Mouse (Mus musculus) spleen, embryonic (tissue): Measurements from ENCODE around the gene Dusp2.

Experiments used
- CTCF ChIA-PET: fragments of 350-600 bp; sonication (Branson Sonifier 250); formaldehyde crosslinking; loops from one replicate; lab custom pipeline; 2022; lab: Charles Lee

The Dusp2 gene

GRCm38 (mm10) chr2:127363282-127363652, 27.3 kb downstream of the Dusp2 start:
- CTCF ChIA-PET = no interaction called here

GRCm38 (mm10) chr2:127363696-127364095, 27.7 kb downstream of the Dusp2 start:
- CTCF ChIA-PET = no interaction called here

- CTCF ChIA-PET = no interaction called here
Measured at GRCm38 (mm10) chr2:127364452-127364851, 28.5 kb downstream of the Dusp2 start.

GRCm38 (mm10) chr2:127367126-127367820, 31.3 kb downstream of the Dusp2 start:
- CTCF ChIA-PET = no interaction called here

- CTCF ChIA-PET = no interaction called here
Measured at GRCm38 (mm10) chr2:127369703-127370376, 33.9 kb downstream of the Dusp2 start.

- CTCF ChIA-PET = no interaction called here
Measured at GRCm38 (mm10) chr2:127370561-127371483, 34.9 kb downstream of the Dusp2 start.

GRCm38 (mm10) chr2:127371484-127371861, 35.5 kb downstream of the Dusp2 start:
- CTCF ChIA-PET = no interaction called here

- CTCF ChIA-PET = no interaction called here
Measured at GRCm38 (mm10) chr2:127372082-127372481, 36.1 kb downstream of the Dusp2 start.

GRCm38 (mm10) chr2:127374131-127374530, 38.2 kb downstream of the Dusp2 start:
- CTCF ChIA-PET = no interaction called here

- CTCF ChIA-PET = no interaction called here
Measured at GRCm38 (mm10) chr2:127375087-127375486, 39.1 kb downstream of the Dusp2 start.

- CTCF ChIA-PET = no interaction called here
Measured at GRCm38 (mm10) chr2:127375759-127376341, 39.9 kb downstream of the Dusp2 start.

GRCm38 (mm10) chr2:127376423-127377051, 40.6 kb downstream of the Dusp2 start:
- CTCF ChIA-PET = no interaction called here

- CTCF ChIA-PET = no interaction called here
Measured at GRCm38 (mm10) chr2:127377942-127378610, 42.1 kb downstream of the Dusp2 start.

- CTCF ChIA-PET = no interaction called here
Measured at GRCm38 (mm10) chr2:127378611-127378990, 42.6 kb downstream of the Dusp2 start.

- CTCF ChIA-PET = no interaction called here
Measured at GRCm38 (mm10) chr2:127379250-127379649, 43.3 kb downstream of the Dusp2 start.

- CTCF ChIA-PET = no interaction called here
Measured at GRCm38 (mm10) chr2:127383881-127384280, 47.9 kb downstream of the Dusp2 start.

GRCm38 (mm10) chr2:127387521-127387920, 51.6 kb downstream of the Dusp2 start:
- CTCF ChIA-PET = no interaction called here
